Mouse (Mus musculus) kidney, embryonic 15.5 days (tissue): Measurements from ENCODE around the gene Prn. TPM values are rescaled to one million over a fixed set of nuclear protein-coding genes. Genes with fewer than 3 reads are reported as not detected.

Source experiments
- ATAC-seq: fragments of 200-750 bp; cut with Nextera tagmentation; replicated peaks from 2 replicates; pipeline ENCODE4 v1.8.0; 2017; ENCODE audit warnings: moderate TSS enrichment; ENCODE audit not compliant: low FRiP score
- H3K27ac ChIP-seq: fragments of 300-500 bp; sonication (generic); 2 replicates; pipeline ENCODE4 v1.5.1; 2015; ENCODE audit warnings: mild to moderate bottlenecking, inconsistent platforms
- H3K27me3 ChIP-seq: fragments of 300-500 bp; sonication (generic); 2 replicates; pipeline ENCODE4 v1.6.1; 2015; ENCODE audit warnings: inconsistent platforms
- H3K36me3 ChIP-seq: fragments of 300-500 bp; sonication (generic); 2 replicates; pipeline ENCODE4 v1.6.1; 2015; ENCODE audit warnings: inconsistent platforms
- H3K4me1 ChIP-seq: fragments of 300-500 bp; sonication (generic); 2 replicates; pipeline ENCODE4 v1.6.1; 2015; ENCODE audit warnings: inconsistent platforms
- H3K4me2 ChIP-seq: fragments of 300-500 bp; sonication (generic); 2 replicates; pipeline ENCODE4 v1.6.1; 2015; ENCODE audit warnings: moderate library complexity, mild to moderate bottlenecking, inconsistent platforms
- H3K4me3 ChIP-seq: fragments of 300-500 bp; sonication (generic); replicated peaks from 2 replicates; pipeline ENCODE4 v1.5.1; 2015; ENCODE audit warnings: mild to moderate bottlenecking, inconsistent platforms
- H3K9ac ChIP-seq: fragments of 300-500 bp; sonication (generic); 2 replicates; pipeline ENCODE4 v1.6.1; 2015; ENCODE audit warnings: mild to moderate bottlenecking, inconsistent platforms
- H3K9me3 ChIP-seq: fragments of 300-500 bp; sonication (generic); replicated peaks from 2 replicates; pipeline ENCODE4 v1.6.1; 2016; ENCODE audit warnings: inconsistent platforms
- WGBS: fragments of 180-500 bp; shearing (Covaris S2); methylation state at CpG from one replicate; pipeline ENCODE4 v1.1.7; 2015; ENCODE audit warnings: mixed read lengths; 5-methylcytosine and 5-hydroxymethylcytosine counted together
- polyA plus RNA-seq: library from polyadenylated mRNA; unstranded; fragments of >200 nt; fragmentation: Nextera tagmentation; extraction: Ambion mirVana; gene quantifications from 2 replicates; pipeline ENCODE4 v1.2.1, GENCODE M21; 2015

Gene Prn
- polyA plus RNA-seq: not detected in 2 replicates

DNA sequence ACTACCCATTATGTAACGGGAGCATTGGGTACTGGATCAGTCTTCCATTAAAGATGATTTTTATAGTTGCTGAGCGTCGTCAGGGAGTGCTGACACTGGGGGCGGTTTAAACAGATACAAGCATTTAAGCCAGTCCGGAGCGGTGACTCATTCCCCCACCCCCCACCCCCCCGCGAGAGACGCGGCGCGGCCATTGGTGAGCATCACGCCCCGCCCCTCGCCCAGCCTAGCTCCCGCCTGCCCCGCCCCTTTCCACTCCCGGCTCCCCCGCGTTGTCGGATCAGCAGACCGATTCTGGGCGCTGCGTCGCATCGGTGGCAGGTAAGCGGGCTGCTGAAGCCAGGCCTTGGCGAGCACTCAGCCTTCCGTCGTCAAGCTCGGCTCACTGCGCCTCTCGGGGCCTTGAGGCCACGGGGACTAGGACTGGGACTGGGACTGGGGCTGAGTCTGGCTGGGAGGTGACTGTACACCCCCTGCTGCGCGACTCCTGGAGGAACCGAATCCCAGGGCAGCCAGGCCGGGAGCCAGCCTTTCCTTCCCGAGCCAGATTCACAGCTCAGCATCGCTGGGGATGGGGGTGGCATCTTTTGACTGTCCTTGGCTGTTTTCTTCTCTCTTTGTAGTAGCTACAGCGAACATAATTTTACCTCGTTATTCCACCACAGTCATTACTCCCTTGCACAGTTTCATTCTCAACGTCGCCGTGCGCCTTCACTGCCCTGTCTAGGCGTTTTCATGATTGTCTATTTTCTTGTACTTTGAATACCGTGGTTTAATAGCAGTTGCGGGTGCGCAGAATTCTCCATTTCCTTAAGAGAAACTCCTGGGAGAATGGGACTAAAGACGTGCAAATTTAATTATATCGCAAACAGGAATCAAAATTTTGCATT is at the start of gene Prn, which contains the start of gene Prnp:
Gene Prn (plus strand): TSS at position 275 of the 890 bp plus-strand sequence.
Gene Prnp (plus strand): TSS at position 246 of the 890 bp plus-strand sequence.
- Histone ChIP-seq H3K4me1 (peaks cover 31% of the 10 kb centered on the region), H3K27ac (peak within 1 kb of the TSS; percentile 82), H3K4me3 (peak within 1 kb of the TSS; percentile 76), H3K9ac (peak within 1 kb of the TSS; percentile 68), H3K4me2 (peak within 1 kb of the TSS; percentile 88), H3K9me3 (no peaks in the 10 kb centered on the region), H3K27me3 (0 out of 2 replicates have a peak, but pooled peaks cover 3% of the 10 kb centered on the region), H3K36me3 (no peaks in the 10 kb centered on the region)
- 5% methylated on average over 52 of the region's 52 CpGs for WGBS
- peak; percentile 92 for ATAC-seq

DNA sequence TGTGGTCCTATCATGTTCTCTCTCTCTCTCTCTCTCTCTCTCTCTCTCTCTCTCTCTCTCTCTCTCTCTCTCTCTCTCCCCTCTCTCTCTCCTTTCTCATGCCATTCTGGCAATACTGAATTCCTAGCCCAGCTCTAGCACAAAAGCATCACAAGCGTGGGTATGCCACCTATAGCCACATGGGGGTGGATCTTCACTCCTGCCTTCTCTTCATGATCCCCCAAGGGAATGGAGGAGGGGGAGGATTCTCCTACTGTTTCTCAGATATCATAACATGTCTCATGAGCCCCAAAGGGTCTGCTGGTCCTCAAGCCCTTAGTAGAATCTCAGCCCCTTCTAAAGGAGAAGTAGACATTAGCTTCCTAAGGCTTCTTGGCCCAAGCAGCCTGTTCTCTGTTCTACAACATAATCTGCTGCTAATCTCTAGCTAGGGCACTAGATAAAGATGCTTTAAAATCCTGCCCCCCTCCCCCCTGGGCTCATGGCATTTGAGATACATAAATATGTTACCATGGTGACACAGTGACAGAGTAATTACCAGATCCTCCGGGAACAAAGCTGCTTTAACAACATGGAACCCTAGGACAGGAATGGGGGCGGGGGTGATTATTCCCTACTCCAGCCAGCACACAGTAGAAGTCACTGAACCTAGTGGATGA is 47.0 kb upstream of the Prn start:
- H3K36me3 ChIP-seq: no peaks in the 10 kb centered on the region
- H3K27ac ChIP-seq: no peak overlapping the region
- H3K4me3 ChIP-seq: no peak overlapping the region
- no peaks in the 10 kb centered on the region for H3K27me3 ChIP-seq
- 59% methylated on average over 3 of the region's 3 CpGs for WGBS
- no peaks in the 10 kb centered on the region for H3K9me3 ChIP-seq
- ATAC-seq: no peak
- H3K4me1 ChIP-seq: no peaks in the 10 kb centered on the region
- H3K9ac ChIP-seq: no peak overlapping the region
- no peak overlapping the region for H3K4me2 ChIP-seq

DNA sequence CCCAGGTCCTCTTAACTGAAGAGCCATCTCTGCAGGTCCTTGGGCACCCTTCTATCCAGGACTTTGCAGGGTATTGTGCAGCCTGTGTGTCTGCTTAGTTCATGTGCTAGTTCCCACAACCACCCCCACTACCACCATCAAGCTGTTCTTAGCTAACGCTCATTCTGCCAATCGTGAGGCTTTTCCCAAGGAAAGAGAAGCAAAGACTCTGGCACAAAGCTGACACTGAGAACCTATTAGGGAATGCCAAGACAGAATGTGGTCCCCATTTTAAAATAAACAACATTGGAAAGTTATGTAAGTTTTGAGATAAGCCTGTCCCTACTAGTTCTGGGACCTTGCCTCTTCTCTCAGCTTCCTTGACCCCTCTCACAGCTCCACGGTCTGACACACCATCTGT is 46.3 kb upstream of the Prn start:
- WGBS: 80% methylated on average over 3 of the region's 3 CpGs
- Histone ChIP-seq H3K4me3 (no peak overlapping the region), H3K27me3 (no peaks in the 10 kb centered on the region), H3K9ac (no peak overlapping the region), H3K4me2 (no peak overlapping the region), H3K4me1 (no peaks in the 10 kb centered on the region), H3K36me3 (no peaks in the 10 kb centered on the region), H3K9me3 (no peaks in the 10 kb centered on the region), H3K27ac (no peak overlapping the region)
- no peak for ATAC-seq

DNA sequence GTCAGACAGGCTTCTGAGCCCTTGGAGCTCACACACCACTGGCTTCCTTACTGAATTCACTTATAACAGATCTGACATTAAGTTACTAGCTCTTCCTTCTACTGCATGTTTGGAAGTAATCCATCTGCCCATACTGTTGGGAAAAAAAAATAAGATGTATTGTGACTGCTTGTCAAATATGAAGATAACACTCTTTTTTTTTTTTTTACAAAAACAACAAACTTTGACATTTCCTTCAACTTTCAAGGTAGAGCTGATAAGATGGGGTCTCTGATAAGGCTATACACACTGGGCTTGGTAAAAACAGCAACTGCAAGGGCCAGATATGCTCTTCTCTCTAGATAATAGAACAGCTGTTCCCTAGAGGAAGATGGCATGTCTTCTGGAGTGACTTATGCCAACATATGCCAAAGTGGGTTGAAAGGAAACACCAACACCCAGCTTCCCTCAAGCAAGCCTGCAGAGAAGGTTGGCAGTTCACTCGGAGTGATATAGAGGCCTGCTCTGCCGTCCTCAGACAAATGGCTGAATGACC is 45.4 kb upstream of the Prn start:
- Histone ChIP-seq H3K4me2 (no peak overlapping the region), H3K4me1 (no peaks in the 10 kb centered on the region), H3K9me3 (no peaks in the 10 kb centered on the region), H3K4me3 (no peak overlapping the region), H3K27ac (no peak overlapping the region), H3K9ac (no peak overlapping the region), H3K27me3 (no peaks in the 10 kb centered on the region), H3K36me3 (no peaks in the 10 kb centered on the region)
- 89% methylated on average over 2 of the region's 2 CpGs for WGBS
- no peak for ATAC-seq

DNA sequence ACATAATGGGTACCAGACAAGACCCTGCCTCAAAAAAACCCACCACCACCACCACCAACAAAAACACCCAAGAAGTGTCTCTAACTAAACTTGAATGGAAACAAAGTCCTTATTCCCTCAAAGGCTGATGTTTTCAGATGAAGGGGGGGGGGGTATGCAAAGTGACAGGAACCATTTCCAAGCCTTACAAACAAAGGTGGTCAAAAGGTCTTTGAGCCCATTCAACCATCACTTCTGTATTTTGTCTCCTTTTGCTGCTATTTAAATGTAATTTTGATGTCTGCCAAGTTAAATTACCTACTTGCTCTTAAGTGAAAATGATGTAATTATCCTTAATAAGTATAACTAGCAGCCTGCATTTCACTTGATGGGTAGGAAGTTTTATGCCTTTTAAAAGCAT is 43.1 kb upstream of the Prn start:
- Histone ChIP-seq H3K36me3 (no peaks in the 10 kb centered on the region), H3K4me3 (no peak overlapping the region), H3K4me1 (no peaks in the 10 kb centered on the region), H3K9ac (no peak overlapping the region), H3K9me3 (no peaks in the 10 kb centered on the region), H3K27ac (no peak overlapping the region), H3K4me2 (no peak overlapping the region), H3K27me3 (no peaks in the 10 kb centered on the region)
- ATAC-seq: no peak

DNA sequence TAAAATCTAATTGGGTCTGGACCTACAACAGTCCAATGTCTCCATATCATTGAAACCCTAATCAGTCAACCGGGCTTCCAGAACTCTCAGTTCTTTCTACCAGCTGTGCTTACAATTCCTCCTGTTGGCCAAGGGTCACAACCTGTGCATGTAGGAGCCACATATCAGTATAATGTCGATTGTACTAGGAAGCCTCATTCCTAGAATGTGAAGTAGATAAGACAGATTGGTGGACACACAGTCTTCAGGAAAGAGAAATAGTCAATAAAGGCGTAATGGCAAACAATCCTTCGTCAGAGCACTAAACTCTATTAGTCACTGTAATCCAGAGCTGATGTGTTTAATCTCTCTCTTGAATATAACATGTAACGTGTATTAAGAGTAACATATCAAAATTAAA is 40.8 kb upstream of the Prn start:
- no peak overlapping the region for H3K27ac ChIP-seq
- H3K4me3 ChIP-seq: no peak overlapping the region
- no peak for ATAC-seq
- no peaks in the 10 kb centered on the region for H3K9me3 ChIP-seq
- H3K4me2 ChIP-seq: no peak overlapping the region
- no peaks in the 10 kb centered on the region for H3K27me3 ChIP-seq
- no peaks in the 10 kb centered on the region for H3K36me3 ChIP-seq
- 90% methylated on average over 5 of the region's 5 CpGs for WGBS
- no peaks in the 10 kb centered on the region for H3K4me1 ChIP-seq
- H3K9ac ChIP-seq: no peak overlapping the region

DNA sequence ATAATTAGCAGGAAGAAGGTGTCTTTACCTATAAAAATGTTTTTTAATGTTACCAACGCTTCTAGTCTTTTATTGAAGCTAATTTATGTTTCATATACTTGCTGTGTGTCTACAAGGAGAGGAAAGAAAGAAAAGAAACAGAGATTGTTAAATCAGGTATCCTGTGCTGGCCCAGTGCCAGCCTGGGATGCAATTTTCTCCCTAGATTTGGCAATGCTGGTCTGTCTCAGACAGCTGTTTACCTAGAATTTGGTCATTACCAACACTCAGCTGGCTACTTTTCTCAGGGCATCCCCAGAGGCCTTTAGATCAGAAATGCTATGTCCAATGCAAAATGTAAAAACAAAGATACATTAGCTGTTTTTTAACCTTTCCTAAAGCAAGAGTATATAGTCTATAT is 36.4 kb upstream of the Prn start:
- Histone ChIP-seq H3K9ac (no peak overlapping the region), H3K9me3 (no peaks in the 10 kb centered on the region), H3K4me3 (no peak overlapping the region), H3K27ac (no peak overlapping the region), H3K4me2 (no peak overlapping the region), H3K4me1 (no peaks in the 10 kb centered on the region), H3K27me3 (no peaks in the 10 kb centered on the region), H3K36me3 (no peaks in the 10 kb centered on the region)
- 70% methylated on average over 1 of the region's 1 CpGs for WGBS
- no peak for ATAC-seq

DNA sequence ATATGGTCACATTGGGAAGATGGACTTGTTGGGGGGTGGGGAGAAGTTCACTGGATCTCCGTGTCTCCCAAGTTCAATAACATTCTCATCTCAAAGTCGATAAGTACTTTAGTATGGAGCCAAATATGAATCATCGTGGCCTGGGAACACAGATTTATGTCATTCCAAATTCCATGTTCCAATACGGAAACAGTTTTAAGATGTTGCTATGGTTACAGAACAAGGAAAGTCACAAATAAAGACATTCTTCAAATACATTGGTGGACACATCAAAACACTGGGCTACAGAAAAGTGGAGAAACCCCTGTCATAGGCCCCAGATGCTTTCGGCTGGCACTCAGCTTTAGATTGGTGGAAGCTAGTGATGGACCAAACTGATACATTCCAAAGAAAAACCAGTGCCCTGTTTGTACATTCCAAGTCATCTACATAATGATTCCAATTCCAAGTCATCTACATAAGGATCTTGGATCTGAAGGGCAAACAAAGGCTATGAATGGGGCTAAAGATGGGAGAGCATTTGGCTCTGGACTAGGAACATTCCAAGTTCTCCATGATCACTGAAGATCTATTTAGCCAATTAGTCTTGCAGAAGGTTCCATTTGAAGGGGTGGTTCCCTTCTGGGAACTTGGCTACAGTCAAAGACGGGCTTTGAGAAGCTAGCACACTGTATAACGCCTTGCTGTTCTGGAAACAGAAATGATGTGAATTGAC is 33.0 kb upstream of the Prn start:
- WGBS: 86% methylated on average over 7 of the region's 7 CpGs

DNA sequence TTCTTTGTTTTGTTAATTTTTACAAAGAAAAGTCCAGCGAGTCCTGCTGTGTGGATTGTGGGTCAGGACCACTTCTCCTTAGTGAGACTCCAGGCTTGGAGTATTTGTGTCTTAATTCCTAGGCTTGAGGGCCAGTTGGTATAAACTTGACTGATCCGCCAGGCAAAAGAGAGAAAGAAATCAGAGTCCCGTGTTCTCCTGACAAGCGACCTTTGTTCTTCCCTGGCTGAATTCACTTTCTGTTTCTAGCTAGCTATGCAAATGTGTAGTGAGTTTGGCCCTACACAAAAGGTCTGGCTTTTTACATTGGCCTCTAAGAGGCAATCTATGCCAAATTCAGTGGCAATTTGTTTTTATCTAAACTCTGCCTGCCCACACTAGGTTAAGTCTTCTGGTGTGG is 28.0 kb upstream of the Prn start:
- Histone ChIP-seq H3K4me1 (no peaks in the 10 kb centered on the region), H3K27ac (no peak overlapping the region), H3K9me3 (no peaks in the 10 kb centered on the region), H3K4me2 (no peak overlapping the region), H3K27me3 (no peaks in the 10 kb centered on the region), H3K4me3 (no peak overlapping the region), H3K36me3 (no peaks in the 10 kb centered on the region), H3K9ac (no peak overlapping the region)
- 70% methylated on average over 4 of the region's 4 CpGs for WGBS
- ATAC-seq: no peak

More for the DNA sequence above, 33.0 kb upstream of the Prn start:
- H3K27me3 ChIP-seq: no peaks in the 10 kb centered on the region
- H3K4me3 ChIP-seq: no peak overlapping the region
- no peaks in the 10 kb centered on the region for H3K9me3 ChIP-seq
- H3K9ac ChIP-seq: no peak overlapping the region
- ATAC-seq: no peak
- no peaks in the 10 kb centered on the region for H3K4me1 ChIP-seq
- H3K4me2 ChIP-seq: no peak overlapping the region
- H3K27ac ChIP-seq: no peak overlapping the region
- no peaks in the 10 kb centered on the region for H3K36me3 ChIP-seq

DNA sequence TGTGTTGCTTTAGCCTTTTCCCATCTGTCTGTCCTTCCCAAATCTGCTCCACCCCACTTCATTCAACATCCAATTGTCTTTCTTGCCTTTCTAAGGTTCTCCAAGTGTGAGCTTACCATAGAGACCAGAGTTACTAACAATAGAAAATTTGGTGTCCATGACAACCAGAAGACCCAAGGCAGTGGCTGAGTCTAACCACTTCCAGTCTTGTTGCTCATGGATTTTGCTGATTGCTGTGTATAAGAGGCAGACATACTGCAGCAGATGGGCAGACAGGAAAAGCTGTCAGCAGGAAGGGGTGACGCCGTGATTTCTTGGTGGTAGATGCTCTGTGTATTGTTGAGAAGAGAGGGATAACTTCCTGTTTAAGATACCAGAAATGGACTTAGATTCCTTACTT is 26.6 kb upstream of the Prn start:
- H3K27me3 ChIP-seq: no peaks in the 10 kb centered on the region
- 78% methylated on average over 2 of the region's 2 CpGs for WGBS
- no peaks in the 10 kb centered on the region for H3K4me1 ChIP-seq
- no peaks in the 10 kb centered on the region for H3K36me3 ChIP-seq
- H3K9me3 ChIP-seq: no peaks in the 10 kb centered on the region
- no peak overlapping the region for H3K4me3 ChIP-seq
- ATAC-seq: no peak
- H3K4me2 ChIP-seq: no peak overlapping the region
- no peak overlapping the region for H3K9ac ChIP-seq
- no peak overlapping the region for H3K27ac ChIP-seq

DNA sequence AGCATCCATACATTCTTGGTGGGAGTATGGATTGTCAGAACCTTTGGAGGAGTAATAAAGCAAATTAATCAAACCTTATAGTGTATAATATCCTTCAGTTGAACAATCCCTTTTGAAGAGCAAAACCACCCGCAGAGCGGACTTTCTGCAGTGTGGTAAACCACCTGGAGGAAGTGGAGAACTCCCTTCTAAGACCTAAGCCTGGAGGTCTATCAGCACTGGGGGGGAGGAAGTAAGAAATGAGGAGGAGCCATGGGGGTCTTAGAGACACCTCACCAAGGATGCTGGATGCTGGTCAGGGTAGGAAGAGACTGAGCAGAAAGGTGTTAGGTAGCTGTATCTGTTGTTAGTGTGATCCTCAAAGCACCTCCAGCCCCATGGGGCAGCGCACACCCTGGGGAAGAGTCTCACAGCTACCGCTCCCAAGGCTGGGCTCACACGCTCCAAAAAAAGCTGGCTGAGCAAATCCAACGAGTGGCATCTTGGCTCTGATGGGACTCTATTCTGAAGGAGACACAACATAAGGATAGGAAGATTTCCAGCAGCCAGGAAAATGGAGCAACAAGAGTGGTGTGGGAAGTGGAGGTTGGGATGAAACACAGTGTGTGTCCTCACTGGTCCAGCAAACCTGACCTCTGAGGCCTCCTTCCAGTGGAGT is 23.1 kb upstream of the Prn start:
- no peak overlapping the region for H3K4me2 ChIP-seq
- no peaks in the 10 kb centered on the region for H3K36me3 ChIP-seq
- WGBS: 92% methylated on average over 6 of the region's 6 CpGs
- H3K27ac ChIP-seq: no peak overlapping the region
- H3K27me3 ChIP-seq: no peaks in the 10 kb centered on the region
- no peaks in the 10 kb centered on the region for H3K9me3 ChIP-seq
- no peaks in the 10 kb centered on the region for H3K4me1 ChIP-seq
- H3K4me3 ChIP-seq: no peak overlapping the region
- H3K9ac ChIP-seq: no peak overlapping the region
- no peak for ATAC-seq
